Mouse (Mus musculus): Measurements from ENCODE around the gene Btbd16. TPM values are rescaled to one million over a fixed set of nuclear protein-coding genes. Genes with fewer than 3 reads are reported as not detected.

The Btbd16 gene
- total RNA-seq, 2 experiments from 2014 or later: 0.48 to 1.1 TPM

- DNase-seq (ENCODE audit: low spot score in 2 of 2): peak in 1 of 2 experiments; percentile 13
Measured at GRCm38 (mm10) chr7:130860721-130861142, 86.9 kb downstream of the Btbd16 start.

- peak; percentile 25 to 44 for DNase-seq (ENCODE audit: low spot score in 2 of 2)
Measured at GRCm38 (mm10) chr7:130862501-130862900, 88.6 kb downstream of the Btbd16 start.

- peak in 1 of 2 experiments; percentile 29 for DNase-seq (ENCODE audit: low spot score in 2 of 2)
Measured at GRCm38 (mm10) chr7:130864711-130865110, 90.8 kb downstream of the Btbd16 start.

- peak; percentile 96 to 98 for DNase-seq (ENCODE audit: low spot score in 2 of 2)
Measured at GRCm38 (mm10) chr7:130865613-130866591, 92.0 kb downstream of the Btbd16 start, which contains the start of gene Plekha1. Plekha1 (plus strand) TSS chr7:130865756.

GRCm38 (mm10) chr7:130866640-130867039 lies 92.8 kb downstream of the Btbd16 start:
- DNase-seq (ENCODE audit: low spot score in 2 of 2): no peak

GRCm38 (mm10) chr7:130867256-130867655 lies 93.4 kb downstream of the Btbd16 start:
- no peak for DNase-seq (ENCODE audit: low spot score in 2 of 2)

Other genes with a start within 250 kb of the Btbd16 start
- 10 to 100 TPM; 34.4 to 36.9 TPM for gene Nsmce4a, start 201.0 kb upstream of the Btbd16 start, total RNA-seq (2021)
- 10 to 100 TPM; 91.9 to 95.2 TPM for gene Tacc2, start 196.6 kb upstream of the Btbd16 start, total RNA-seq (2021)
- gene Plekha1, start 91.7 kb downstream of the Btbd16 start, total RNA-seq (2021): 10 to 100 TPM; 85.2 to 91.1 TPM
- gene Htra1, start 162.0 kb downstream of the Btbd16 start, total RNA-seq (2021): 100 to 1,000 TPM; 228 to 241 TPM

Data from layer of hippocampus, postnatal 10 days (tissue).